Mouse (Mus musculus) embryonic facial prominence, embryonic 10.5 days (tissue): ENCODE measurements at regions not wholly inside any gene's neighbourhood (a gene's known extent, or its start where the extent isn't known, plus 50 kb on each side); places are given as distances from the start of the nearest gene placed in this dataset.

Experiments
- DNase-seq: peaks from one replicate; pipeline ENCODE4 v3.0.0-alpha.2; 2017; ENCODE audit warnings: low spot score
- H3K27ac ChIP-seq: fragments of 300-500 bp; sonication (generic); replicated peaks from 2 replicates; pipeline ENCODE4 v1.5.1; 2016; ENCODE audit warnings: mild to moderate bottlenecking
- H3K27me3 ChIP-seq: fragments of 300-500 bp; sonication (generic); replicated peaks from 2 replicates; pipeline ENCODE4 v1.6.1; 2016; ENCODE audit warnings: low read depth, mild to moderate bottlenecking; ENCODE audit not compliant: poor library complexity, severe bottlenecking
- H3K36me3 ChIP-seq: fragments of 300-500 bp; sonication (generic); replicated peaks from 2 replicates; pipeline ENCODE4 v1.6.1; 2016; ENCODE audit warnings: mild to moderate bottlenecking, moderate library complexity
- H3K4me1 ChIP-seq: fragments of 300-500 bp; sonication (generic); 2 replicates; pipeline ENCODE4 v1.6.1; 2016
- H3K4me3 ChIP-seq: fragments of 300-500 bp; sonication (generic); 2 replicates; pipeline ENCODE4 v1.5.1; 2016; ENCODE audit warnings: mild to moderate bottlenecking, moderate library complexity
- H3K9me3 ChIP-seq: fragments of 300-500 bp; sonication (generic); 2 replicates; pipeline ENCODE4 v1.6.1; 2016; ENCODE audit warnings: mild to moderate bottlenecking
- WGBS: fragments of 180-500 bp; shearing (Covaris S2); methylation state at CpG from one replicate; pipeline ENCODE4 v1.1.7; 2016; 5-methylcytosine and 5-hydroxymethylcytosine counted together

DNA sequence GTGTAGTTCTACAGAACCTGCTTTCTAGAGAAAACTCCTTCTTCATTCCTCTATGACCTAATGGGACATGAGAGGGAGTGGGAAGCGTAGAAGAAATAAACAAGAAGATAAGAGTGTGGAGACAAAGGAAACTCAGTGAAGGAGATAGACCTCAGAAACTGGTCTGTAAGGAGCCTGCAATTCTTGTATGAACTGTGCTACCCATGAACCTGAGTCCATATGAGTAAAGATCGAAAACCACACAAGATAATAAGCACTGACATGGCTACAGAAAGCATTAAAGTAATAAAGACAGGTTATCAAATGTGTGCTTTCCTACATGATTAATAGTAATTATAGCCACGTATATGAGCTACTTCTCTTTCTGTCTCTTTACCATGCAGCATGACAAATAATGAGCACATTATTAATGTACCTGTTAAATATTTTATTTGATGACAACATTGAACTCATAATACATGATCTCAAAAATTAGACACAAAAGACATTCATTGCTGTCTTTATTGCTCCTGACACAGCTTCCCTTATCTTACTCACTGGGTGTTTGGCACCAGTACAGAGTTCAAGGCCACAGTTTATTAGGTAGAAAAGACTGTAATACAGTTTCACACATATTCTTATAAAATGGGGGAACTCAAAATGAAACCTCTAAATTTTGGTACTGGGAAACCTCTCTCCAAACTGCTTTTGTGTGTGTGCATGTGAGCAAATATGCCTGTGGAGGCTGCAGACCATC lies 67.0 kb upstream of the Tle4 start:
- 89% methylated on average over 3 of the region's 3 CpGs for WGBS

DNA sequence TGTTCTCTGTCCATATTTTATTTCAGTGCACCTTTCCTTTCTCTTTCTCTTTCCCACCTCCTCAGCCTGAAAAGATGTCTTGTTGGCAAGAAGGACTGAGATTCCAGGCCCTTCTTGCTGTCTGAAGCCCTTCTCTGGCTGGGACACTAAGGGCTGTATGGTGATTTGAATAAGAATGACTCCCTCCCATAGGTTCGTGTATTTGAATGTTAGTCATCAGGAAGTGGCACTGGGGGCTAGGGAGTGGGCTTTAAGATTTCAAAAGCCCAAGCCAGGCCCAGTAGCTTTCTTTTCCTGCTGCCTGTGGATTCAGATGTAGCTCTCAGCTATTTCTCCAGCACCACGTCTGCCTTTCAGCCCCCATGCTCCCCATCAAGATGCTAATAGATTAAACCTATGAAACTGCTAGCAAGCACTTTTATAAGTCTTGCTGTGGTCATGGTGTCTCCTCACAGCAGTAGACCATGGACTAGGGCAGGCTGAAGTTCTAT lies 66.3 kb upstream of the Tle4 start:
- DNase-seq = no peak
- no peak overlapping the region for H3K27ac ChIP-seq
- H3K4me1 ChIP-seq = no peaks in the 10 kb centered on the region
- H3K27me3 ChIP-seq = peaks cover 25% of the 10 kb centered on the region
- H3K4me3 ChIP-seq = no peak overlapping the region
- no peaks in the 10 kb centered on the region for H3K9me3 ChIP-seq
- WGBS = 56% methylated on average over 2 of the region's 2 CpGs
- no peaks in the 10 kb centered on the region for H3K36me3 ChIP-seq

More for the DNA sequence above, 67.0 kb upstream of the Tle4 start:
- no peaks in the 10 kb centered on the region for H3K9me3 ChIP-seq
- H3K36me3 ChIP-seq = no peaks in the 10 kb centered on the region
- no peaks in the 10 kb centered on the region for H3K4me1 ChIP-seq
- DNase-seq = no peak
- H3K4me3 ChIP-seq = no peak overlapping the region
- no peak overlapping the region for H3K27ac ChIP-seq
- peaks cover 25% of the 10 kb centered on the region for H3K27me3 ChIP-seq

GRCm38 (mm10) chr19:14663350-14663749 lies 65.5 kb upstream of the Tle4 start:
- 73% methylated on average over 4 of the region's 4 CpGs for WGBS

GRCm38 (mm10) chr19:14659725-14660124 lies 61.9 kb upstream of the Tle4 start:
- 75% methylated on average over 4 of the region's 4 CpGs for WGBS
- Histone ChIP-seq H3K4me1 (no peaks in the 10 kb centered on the region), H3K27ac (no peak overlapping the region), H3K27me3 (peaks cover 20% of the 10 kb centered on the region), H3K4me3 (no peak overlapping the region), H3K9me3 (no peaks in the 10 kb centered on the region), H3K36me3 (no peaks in the 10 kb centered on the region)
- DNase-seq = no peak

More at GRCm38 (mm10) chr19:14663350-14663749, 65.5 kb upstream of the Tle4 start:
- Histone ChIP-seq H3K9me3 (no peaks in the 10 kb centered on the region), H3K27ac (no peak overlapping the region), H3K4me3 (no peak overlapping the region), H3K27me3 (peaks cover 25% of the 10 kb centered on the region), H3K36me3 (no peaks in the 10 kb centered on the region), H3K4me1 (no peaks in the 10 kb centered on the region)
- no peak for DNase-seq

DNA sequence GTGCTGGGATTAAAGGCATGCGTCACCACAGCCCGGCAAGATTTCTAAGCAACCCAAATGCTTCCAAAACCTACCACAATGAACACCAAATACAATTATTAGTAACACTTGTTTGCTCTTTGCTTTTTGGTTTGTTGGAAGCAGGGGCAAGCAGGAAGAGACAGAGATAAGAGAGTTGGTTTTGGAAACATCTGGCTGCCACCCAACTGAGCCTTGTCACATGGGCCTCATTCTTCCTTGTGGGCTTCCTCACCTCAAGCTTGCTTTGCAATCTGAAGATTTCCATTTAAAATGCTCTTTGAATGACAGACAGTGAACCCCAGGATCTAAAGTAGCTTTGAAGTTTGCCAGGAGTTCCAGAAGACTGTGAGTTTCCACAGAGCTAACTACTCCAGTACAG lies 60.6 kb upstream of the Tle4 start:
- no peak overlapping the region for H3K27ac ChIP-seq
- H3K36me3 ChIP-seq = no peaks in the 10 kb centered on the region
- DNase-seq = no peak
- peaks cover 9% of the 10 kb centered on the region; the same call in 1 of the 2 replicates for H3K27me3 ChIP-seq
- H3K4me3 ChIP-seq = no peak overlapping the region
- WGBS = 93% methylated on average over 2 of the region's 2 CpGs
- no peaks in the 10 kb centered on the region for H3K9me3 ChIP-seq
- H3K4me1 ChIP-seq = no peaks in the 10 kb centered on the region

GRCm38 (mm10) chr19:14656022-14656388 lies 58.2 kb upstream of the Tle4 start:
- WGBS = 74% methylated on average over 2 of the region's 2 CpGs

GRCm38 (mm10) chr19:14655302-14656021 lies 57.6 kb upstream of the Tle4 start:
- H3K36me3 ChIP-seq = no peaks in the 10 kb centered on the region
- no peak overlapping the region for H3K4me3 ChIP-seq
- no peaks in the 10 kb centered on the region for H3K4me1 ChIP-seq
- no peak overlapping the region for H3K27ac ChIP-seq
- no peaks in the 10 kb centered on the region for H3K9me3 ChIP-seq
- WGBS = 82% methylated on average over 5 of the region's 5 CpGs
- DNase-seq = no peak
- no peaks in the 10 kb centered on the region for H3K27me3 ChIP-seq

More at GRCm38 (mm10) chr19:14656022-14656388, 58.2 kb upstream of the Tle4 start:
- Histone ChIP-seq H3K4me3 (no peak overlapping the region), H3K27ac (no peak overlapping the region), H3K27me3 (no peaks in the 10 kb centered on the region; the same call in 1 of the 2 replicates), H3K36me3 (no peaks in the 10 kb centered on the region), H3K9me3 (no peaks in the 10 kb centered on the region), H3K4me1 (no peaks in the 10 kb centered on the region)
- no peak for DNase-seq
